Mouse (Mus musculus) neural tube, embryonic 11.5 days (tissue): ENCODE results near the gene Irgc1. TPM values are rescaled to one million over a fixed set of nuclear protein-coding genes. Genes with fewer than 3 reads are reported as not detected.

Experiments
- ATAC-seq: fragments of 200-750 bp; cut with Nextera tagmentation; 2 replicates; pipeline ENCODE4 v1.8.0; 2017; ENCODE audit warnings: moderate number of reproducible peaks, mild to moderate bottlenecking, moderate TSS enrichment, moderate library complexity; ENCODE audit not compliant: insufficient read depth, low FRiP score, low TSS enrichment
- DNase-seq: peaks from one replicate; pipeline ENCODE4 v3.0.0-alpha.2; 2015; ENCODE audit warnings: low spot score
- H3K27ac ChIP-seq: fragments of 300-500 bp; sonication (generic); 2 replicates; pipeline ENCODE4 v1.5.1; 2014; ENCODE audit warnings: low read depth, mild to moderate bottlenecking, low read length
- H3K27me3 ChIP-seq: fragments of 300-500 bp; sonication (generic); 2 replicates; pipeline ENCODE4 v1.6.1; 2014; ENCODE audit warnings: mild to moderate bottlenecking, low read length, mixed read lengths; ENCODE audit not compliant: control insufficient read depth, insufficient read depth
- H3K36me3 ChIP-seq: fragments of 300-500 bp; sonication (generic); 2 replicates; pipeline ENCODE4 v1.6.1; 2014; ENCODE audit warnings: mild to moderate bottlenecking, low read length, moderate library complexity, mixed read lengths; ENCODE audit not compliant: control insufficient read depth, insufficient read depth
- H3K4me1 ChIP-seq: fragments of 300-500 bp; sonication (generic); 2 replicates; pipeline ENCODE4 v1.6.1; 2014; ENCODE audit warnings: low read length, mixed read lengths; ENCODE audit not compliant: control insufficient read depth, insufficient read depth
- H3K4me2 ChIP-seq: fragments of 300-500 bp; sonication (generic); 2 replicates; pipeline ENCODE4 v1.6.1; 2014; ENCODE audit warnings: low read depth, mild to moderate bottlenecking, moderate library complexity
- H3K4me3 ChIP-seq: fragments of 300-500 bp; sonication (generic); 2 replicates; pipeline ENCODE4 v1.5.1; 2014; ENCODE audit warnings: low read depth, low read length
- H3K9ac ChIP-seq: fragments of 300-500 bp; sonication (generic); 2 replicates; pipeline ENCODE4 v1.6.1; 2014; ENCODE audit warnings: mild to moderate bottlenecking, low read length
- H3K9me3 ChIP-seq: fragments of 300-500 bp; sonication (generic); 2 replicates; pipeline ENCODE4 v1.6.1; 2016; ENCODE audit warnings: low read length; ENCODE audit not compliant: control insufficient read depth
- WGBS: fragments of 180-500 bp; shearing (Covaris S2); extraction: QIAGEN DNeasy Blood & Tissue Kit; methylation state at CpG from one replicate; pipeline ENCODE4 v1.1.7; 2014; 5-methylcytosine and 5-hydroxymethylcytosine counted together
- polyA plus RNA-seq: library from polyadenylated mRNA; unstranded; fragments of >200 nt; fragmentation: Nextera tagmentation; extraction: Ambion mirVana; gene quantifications from 2 replicates; pipeline ENCODE4 v1.2.1, GENCODE M21; 2014

Irgc1 gene
- polyA plus RNA-seq, 1 experiment from 2014 or later, result not detected

DNA sequence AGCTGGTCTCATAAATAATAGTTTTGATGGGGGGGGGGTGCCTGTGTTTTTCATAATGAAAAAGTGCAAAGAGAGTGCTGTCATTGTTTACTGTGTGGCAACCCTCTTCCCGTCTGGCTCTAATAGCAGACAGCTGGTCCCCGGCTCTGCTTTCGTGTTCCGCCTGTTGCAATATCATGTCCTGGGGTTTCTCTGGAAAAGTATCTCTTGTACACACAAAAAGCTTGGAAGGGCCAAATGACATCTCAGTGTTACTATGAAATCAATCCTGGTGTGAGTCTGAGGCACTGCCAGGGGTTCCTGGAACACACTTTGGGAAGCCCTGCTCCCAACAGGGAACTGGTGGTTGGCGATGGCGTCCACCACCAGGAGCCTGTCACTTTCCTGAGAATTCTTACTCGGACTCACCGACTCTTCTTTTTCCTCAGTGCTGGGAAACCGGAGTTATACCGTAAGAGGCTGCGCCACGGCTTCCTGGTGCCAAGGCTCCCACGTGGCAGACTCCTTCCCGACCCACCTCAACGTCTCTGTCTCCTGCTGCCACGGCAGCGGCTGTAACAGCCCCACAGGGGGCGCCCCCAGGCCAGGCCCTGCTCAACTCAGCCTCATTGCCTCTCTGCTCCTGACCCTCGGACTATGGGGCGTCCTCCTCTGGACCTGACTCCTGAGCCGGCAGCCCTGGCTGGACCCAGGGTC, 22.9 kb upstream of the Irgc1 start:
- Histone ChIP-seq H3K4me1 (no peaks in the 10 kb centered on the region), H3K27ac (no peak overlapping the region), H3K9ac (no peak overlapping the region), H3K4me3 (no peak overlapping the region), H3K36me3 (no peaks in the 10 kb centered on the region), H3K4me2 (no peak overlapping the region), H3K27me3 (no peaks in the 10 kb centered on the region), H3K9me3 (no peaks in the 10 kb centered on the region)
- WGBS, result 35% methylated on average over 21 of the region's 21 CpGs
- DNase-seq (peak; percentile 28), ATAC-seq (0 out of 2 replicates have a peak, but pooled peaks have one; percentile 42)

DNA sequence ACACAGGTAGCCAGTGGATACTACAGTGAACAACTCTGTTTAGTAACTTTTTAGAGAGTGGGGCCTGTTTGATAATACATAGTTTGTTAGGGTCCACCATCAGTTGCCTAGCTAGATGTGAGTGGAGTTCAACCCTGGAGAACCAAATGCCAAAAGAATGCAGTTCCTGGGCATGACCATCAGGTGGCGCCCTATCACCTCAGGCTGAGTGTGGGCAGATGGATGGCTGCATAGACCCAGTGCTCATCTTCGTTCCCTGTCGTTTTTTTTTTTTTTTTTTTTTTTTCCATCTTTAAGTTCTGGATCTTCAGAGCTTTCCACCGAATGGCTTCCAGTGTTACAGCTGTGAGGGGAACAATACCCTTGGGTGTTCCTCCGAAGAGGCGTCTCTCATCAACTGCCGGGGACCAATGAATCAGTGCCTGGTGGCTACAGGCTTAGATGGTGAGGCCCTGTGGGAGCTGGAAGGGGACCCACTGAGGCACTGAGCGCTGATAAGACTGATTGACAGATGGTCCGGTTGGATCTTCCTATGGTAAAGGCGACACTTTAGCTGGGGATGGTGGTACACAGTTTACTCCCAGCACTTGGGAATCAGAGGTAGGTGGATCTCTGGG, 21.9 kb upstream of the Irgc1 start:
- H3K27me3 ChIP-seq, result no peaks in the 10 kb centered on the region
- H3K4me2 ChIP-seq, result no peak overlapping the region
- WGBS, result 54% methylated on average over 10 of the region's 10 CpGs
- H3K9me3 ChIP-seq, result 0 out of 2 replicates have a peak, but pooled peaks cover 3% of the 10 kb centered on the region
- H3K27ac ChIP-seq, result no peak overlapping the region
- H3K9ac ChIP-seq, result no peak overlapping the region
- no peak overlapping the region for H3K4me3 ChIP-seq
- DNase-seq, result peak; percentile 45
- H3K36me3 ChIP-seq, result no peaks in the 10 kb centered on the region
- 0 out of 2 replicates have a peak, but pooled peaks have one; percentile 45 for ATAC-seq
- no peaks in the 10 kb centered on the region for H3K4me1 ChIP-seq

DNA sequence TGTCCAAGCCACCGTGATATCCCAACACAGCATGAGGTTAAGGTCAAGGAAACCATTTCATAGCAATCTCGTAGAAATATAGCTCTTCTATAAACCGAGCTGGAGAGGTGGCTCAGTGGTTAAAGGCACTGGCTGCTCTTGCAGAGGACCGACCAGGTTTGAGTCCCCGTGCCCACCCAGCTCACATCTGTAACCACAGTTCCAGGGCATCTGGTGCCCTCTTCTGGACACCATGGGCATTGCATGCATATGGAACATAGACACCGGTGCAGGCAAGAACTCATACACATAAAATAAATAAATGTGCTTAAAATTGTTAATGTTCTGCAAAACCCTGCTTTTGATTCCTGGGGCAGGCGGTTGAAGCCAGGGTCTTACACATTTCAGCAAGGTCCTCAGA, 20.8 kb upstream of the Irgc1 start:
- ATAC-seq, result no peak
- no peak overlapping the region for H3K4me3 ChIP-seq
- no peak overlapping the region for H3K4me2 ChIP-seq
- H3K9ac ChIP-seq, result no peak overlapping the region
- 75% methylated on average over 7 of the region's 7 CpGs for WGBS
- no peaks in the 10 kb centered on the region for H3K27me3 ChIP-seq
- H3K4me1 ChIP-seq, result no peaks in the 10 kb centered on the region
- DNase-seq, result no peak
- no peak overlapping the region for H3K27ac ChIP-seq
- no peaks in the 10 kb centered on the region for H3K36me3 ChIP-seq
- H3K9me3 ChIP-seq, result 0 out of 2 replicates have a peak, but pooled peaks cover 3% of the 10 kb centered on the region

DNA sequence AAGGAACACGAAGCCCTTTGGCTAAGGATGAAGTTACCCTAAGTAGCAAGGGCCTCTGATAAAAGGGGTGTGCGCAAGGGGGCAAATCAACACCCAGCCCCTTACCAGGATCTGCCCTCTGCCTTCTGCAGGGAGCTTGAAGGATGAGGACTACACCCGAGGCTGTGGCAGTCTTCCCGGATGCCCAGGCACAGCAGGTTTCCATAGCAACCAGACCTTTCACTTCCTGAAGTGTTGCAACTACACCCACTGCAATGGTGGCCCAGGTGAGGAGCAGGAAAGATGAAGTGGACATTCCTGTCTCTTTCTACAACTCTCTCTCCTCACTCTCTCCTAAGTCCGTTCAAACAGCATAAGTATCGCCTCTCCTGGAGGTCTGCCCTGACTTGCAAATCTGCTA, 20.3 kb upstream of the Irgc1 start:
- Histone ChIP-seq H3K36me3 (no peaks in the 10 kb centered on the region), H3K9me3 (0 out of 2 replicates have a peak, but pooled peaks cover 3% of the 10 kb centered on the region), H3K27me3 (no peaks in the 10 kb centered on the region), H3K27ac (no peak overlapping the region), H3K4me2 (no peak overlapping the region), H3K4me3 (no peak overlapping the region), H3K9ac (no peak overlapping the region), H3K4me1 (no peaks in the 10 kb centered on the region)
- ATAC-seq (no peak), DNase-seq (no peak)
- 87% methylated on average over 6 of the region's 6 CpGs for WGBS

DNA sequence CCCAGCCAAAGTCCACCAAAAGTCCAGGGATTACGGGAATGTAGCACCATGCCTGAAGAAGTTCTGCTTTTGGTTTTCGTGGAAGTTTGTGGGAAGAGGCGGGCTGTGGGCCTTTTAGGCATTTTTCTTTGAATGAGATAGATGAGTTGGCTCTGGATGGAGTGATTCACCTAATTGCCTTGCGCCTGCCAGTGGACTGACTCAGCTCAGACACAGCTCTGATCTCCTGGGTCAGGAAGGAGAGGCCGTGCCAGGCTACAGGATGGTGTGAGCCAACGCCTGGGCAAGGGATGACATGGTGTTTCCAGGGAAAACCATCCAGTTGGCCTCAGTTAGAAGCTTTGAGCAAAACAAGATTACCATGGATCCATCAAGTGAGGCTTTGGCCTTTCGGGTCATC, 18.3 kb upstream of the Irgc1 start:
- H3K9me3 ChIP-seq, result 0 out of 2 replicates have a peak, but pooled peaks cover 3% of the 10 kb centered on the region
- H3K27me3 ChIP-seq, result no peaks in the 10 kb centered on the region
- no peak for DNase-seq
- no peak for ATAC-seq
- no peaks in the 10 kb centered on the region for H3K4me1 ChIP-seq
- no peak overlapping the region for H3K4me3 ChIP-seq
- no peak overlapping the region for H3K9ac ChIP-seq
- H3K36me3 ChIP-seq, result no peaks in the 10 kb centered on the region
- WGBS, result 92% methylated on average over 7 of the region's 7 CpGs
- H3K27ac ChIP-seq, result no peak overlapping the region
- H3K4me2 ChIP-seq, result no peak overlapping the region

DNA sequence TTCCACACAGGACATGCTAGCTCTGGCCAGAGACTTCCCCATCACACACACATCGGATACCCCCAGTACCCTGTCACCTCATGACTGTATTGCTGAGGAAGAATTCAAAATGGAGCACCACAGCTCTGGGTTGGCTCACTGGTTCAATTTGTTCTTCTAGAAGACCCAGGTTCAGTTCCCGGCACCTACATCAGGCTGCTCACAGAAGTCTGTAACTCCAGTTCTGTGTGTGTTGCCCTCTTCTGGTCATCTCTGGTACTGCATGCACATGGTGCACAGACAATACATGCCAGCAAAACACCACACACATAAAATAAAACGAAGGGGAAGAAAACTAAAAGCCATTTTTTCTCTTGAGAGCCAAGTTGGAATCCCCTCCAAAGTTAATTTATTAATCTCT, 17.0 kb upstream of the Irgc1 start:
- Histone ChIP-seq H3K4me1 (no peaks in the 10 kb centered on the region), H3K9ac (no peak overlapping the region), H3K27me3 (no peaks in the 10 kb centered on the region), H3K27ac (no peak overlapping the region), H3K9me3 (0 out of 2 replicates have a peak, but pooled peaks cover 3% of the 10 kb centered on the region), H3K4me2 (no peak overlapping the region), H3K4me3 (no peak overlapping the region), H3K36me3 (no peaks in the 10 kb centered on the region)
- no peak for DNase-seq
- 92% methylated on average over 3 of the region's 3 CpGs for WGBS
- no peak for ATAC-seq

DNA sequence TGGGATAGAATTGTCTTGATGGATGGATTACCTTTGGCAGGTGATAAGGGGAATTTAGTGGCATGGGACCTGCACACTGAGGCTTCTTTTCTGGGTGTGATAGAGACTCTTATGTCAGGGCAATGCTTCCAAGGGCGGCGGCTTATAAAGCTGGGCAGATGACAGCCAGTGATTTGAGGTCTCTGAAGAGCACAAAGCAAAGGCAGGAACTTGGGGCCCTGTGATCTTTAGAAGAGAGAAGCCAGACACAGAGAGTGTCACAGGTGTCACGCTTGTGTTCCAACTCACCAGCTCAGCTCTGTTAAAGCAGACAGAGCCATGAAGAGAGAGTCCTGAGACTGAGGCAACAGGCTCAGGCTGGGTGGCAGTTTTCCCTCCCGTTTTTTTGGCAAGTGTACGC, 15.8 kb upstream of the Irgc1 start:
- Histone ChIP-seq H3K9ac (no peak overlapping the region), H3K27me3 (no peaks in the 10 kb centered on the region), H3K4me1 (no peaks in the 10 kb centered on the region), H3K9me3 (0 out of 2 replicates have a peak, but pooled peaks cover 3% of the 10 kb centered on the region), H3K4me2 (no peak overlapping the region), H3K4me3 (no peak overlapping the region), H3K27ac (no peak overlapping the region), H3K36me3 (no peaks in the 10 kb centered on the region)
- DNase-seq, result no peak
- no peak for ATAC-seq
- 88% methylated on average over 5 of the region's 5 CpGs for WGBS

DNA sequence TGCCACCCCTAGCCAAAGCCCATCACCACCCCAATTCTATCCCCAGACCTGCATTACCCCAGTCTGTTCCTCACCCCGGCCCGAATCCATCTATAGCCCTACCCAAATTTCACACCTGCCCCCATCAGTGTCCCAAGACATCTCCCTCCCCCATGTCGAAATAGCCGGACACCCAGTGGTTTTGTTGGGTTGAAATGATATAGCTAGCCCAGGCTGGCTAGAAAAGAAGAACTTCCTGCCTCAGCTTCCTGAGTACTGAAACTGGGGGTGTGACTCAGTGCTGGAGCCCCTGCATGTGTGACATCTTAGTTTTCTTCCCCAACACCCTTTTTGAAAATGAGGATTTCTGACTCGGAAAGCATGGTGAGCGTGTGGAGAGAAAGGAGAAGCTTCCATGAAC, 14.7 kb upstream of the Irgc1 start:
- Histone ChIP-seq H3K9ac (no peak overlapping the region), H3K36me3 (no peaks in the 10 kb centered on the region), H3K4me2 (no peak overlapping the region), H3K27me3 (no peaks in the 10 kb centered on the region), H3K9me3 (0 out of 2 replicates have a peak, but pooled peaks cover 3% of the 10 kb centered on the region), H3K4me1 (no peaks in the 10 kb centered on the region), H3K4me3 (no peak overlapping the region), H3K27ac (no peak overlapping the region)
- ATAC-seq (no peak), DNase-seq (no peak)
- 91% methylated on average over 6 of the region's 6 CpGs for WGBS
